Mouse (Mus musculus): ENCODE measurements around the gene Lamtor4. TPM values are rescaled to one million over a fixed set of nuclear protein-coding genes. Genes with fewer than 3 reads are reported as not detected.

The Lamtor4 gene
- polyA plus RNA-seq, 1 experiment from 2014 or later, result 47.8 TPM

DNA sequence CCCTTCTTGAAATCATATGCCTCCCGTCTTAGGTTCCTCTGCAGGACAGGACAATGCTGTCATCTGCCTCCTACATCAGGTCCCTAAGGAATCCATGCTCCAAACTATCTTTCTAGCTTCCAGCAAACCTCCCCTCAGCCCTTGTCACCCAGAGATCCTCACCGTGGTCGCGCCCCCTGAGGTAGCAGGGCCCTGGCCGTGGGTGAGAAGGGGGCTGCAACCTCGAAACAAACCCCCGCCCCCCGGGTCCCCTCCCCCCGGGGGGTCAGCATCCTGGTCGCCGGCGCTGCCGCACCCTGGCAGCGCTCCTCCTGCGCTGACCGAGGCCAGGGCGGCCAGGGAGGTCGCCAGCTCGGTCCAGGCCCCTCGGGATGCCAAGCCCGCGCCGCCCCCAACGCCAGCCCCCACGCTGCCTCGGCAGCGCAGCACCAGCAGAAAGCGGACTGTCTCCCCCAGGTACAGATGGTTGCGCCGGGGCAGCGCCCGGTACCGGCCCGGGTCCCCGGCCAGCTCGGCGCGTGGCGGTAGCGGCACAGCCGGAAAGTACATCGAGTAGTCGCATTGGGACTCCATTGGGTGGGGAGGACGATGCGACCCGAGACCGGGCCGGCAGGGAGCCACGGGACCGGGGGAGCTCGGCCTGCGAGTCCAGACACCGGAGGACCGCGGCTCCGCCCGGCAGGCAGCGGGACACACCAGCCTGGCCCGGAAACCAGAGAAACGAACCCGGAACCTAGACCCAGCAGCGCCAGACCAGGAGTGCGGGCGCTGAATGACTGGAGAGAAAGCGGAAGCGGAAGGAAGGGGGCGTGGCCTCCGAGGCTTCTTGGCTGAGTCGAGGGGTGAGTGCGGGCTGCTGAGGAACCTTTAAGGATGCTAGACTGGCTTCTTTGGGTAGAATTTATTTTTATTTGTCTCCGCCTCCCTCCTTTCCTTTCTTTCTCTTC, 8.3 kb downstream of the Lamtor4 start, which contains the start of gene BC037034:
TSS of gene BC037034 (minus strand) at position 774 of the 947 bp plus-strand sequence.
- H3K4me2 ChIP-seq, result peak within 1 kb of the TSS; percentile 93
- peaks cover 16% of the 10 kb centered on the region for H3K4me1 ChIP-seq (ENCODE audit: control insufficient read depth, insufficient read depth, low read length)
- peak within 1 kb of the TSS; percentile 81 for H3K9ac ChIP-seq (ENCODE audit: low read length)
- H3K27ac ChIP-seq (ENCODE audit: low read depth, low read length), result no peak within 1 kb of the TSS
- peak; percentile 99 for DNase-seq (ENCODE audit: low spot score, missing footprints)
- WGBS, result 1% methylated on average over 64 of the region's 71 CpGs
- no peaks in the 10 kb centered on the region for H3K27me3 ChIP-seq (ENCODE audit: control insufficient read depth, insufficient read depth, low read length)
- peaks cover 28% of the 10 kb centered on the region for H3K36me3 ChIP-seq (ENCODE audit: control insufficient read depth, insufficient read depth, low read length)
- no peaks in the 10 kb centered on the region for H3K9me3 ChIP-seq (ENCODE audit: control insufficient read depth, low read length)
- H3K4me3 ChIP-seq (ENCODE audit: low read depth, low read length), result peak within 1 kb of the TSS; percentile 66
- ATAC-seq (ENCODE audit: low FRiP score), result peak; percentile 91

DNA sequence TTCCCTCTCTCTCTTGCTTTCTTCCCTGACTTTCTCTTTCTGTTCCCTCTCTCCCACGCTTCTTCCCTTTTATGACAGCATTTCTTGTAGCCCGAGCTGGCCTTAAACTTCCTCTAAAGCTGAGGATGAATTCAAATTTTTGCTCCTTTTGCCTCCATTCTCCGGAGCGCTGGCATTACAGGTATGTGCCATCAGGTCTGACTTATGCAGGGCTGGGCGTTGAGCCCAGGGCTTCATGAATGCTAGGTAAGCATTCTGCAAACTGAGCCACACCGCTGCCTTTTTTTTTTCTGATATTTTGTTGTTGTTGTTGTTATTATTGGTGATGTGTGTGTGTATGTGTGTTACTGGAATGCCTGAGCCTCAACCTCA, 8.9 kb downstream of the Lamtor4 start:
- Histone ChIP-seq H3K27me3 (ENCODE audit: control insufficient read depth, insufficient read depth, low read length) (no peaks in the 10 kb centered on the region), H3K4me1 (ENCODE audit: control insufficient read depth, insufficient read depth, low read length) (peaks cover 16% of the 10 kb centered on the region), H3K27ac (ENCODE audit: low read depth, low read length) (no peak overlapping the region), H3K9me3 (ENCODE audit: control insufficient read depth, low read length) (no peaks in the 10 kb centered on the region), H3K4me3 (ENCODE audit: low read depth, low read length) (peak overlapping the region; percentile 66), H3K4me2 (peak overlapping the region; percentile 93), H3K9ac (ENCODE audit: low read length) (peak overlapping the region; percentile 81), H3K36me3 (ENCODE audit: control insufficient read depth, insufficient read depth, low read length) (peaks cover 28% of the 10 kb centered on the region)
- 18% methylated on average over 6 of the region's 6 CpGs for WGBS
- no peak for DNase-seq (ENCODE audit: low spot score, missing footprints)
- ATAC-seq (ENCODE audit: low FRiP score), result no peak

DNA sequence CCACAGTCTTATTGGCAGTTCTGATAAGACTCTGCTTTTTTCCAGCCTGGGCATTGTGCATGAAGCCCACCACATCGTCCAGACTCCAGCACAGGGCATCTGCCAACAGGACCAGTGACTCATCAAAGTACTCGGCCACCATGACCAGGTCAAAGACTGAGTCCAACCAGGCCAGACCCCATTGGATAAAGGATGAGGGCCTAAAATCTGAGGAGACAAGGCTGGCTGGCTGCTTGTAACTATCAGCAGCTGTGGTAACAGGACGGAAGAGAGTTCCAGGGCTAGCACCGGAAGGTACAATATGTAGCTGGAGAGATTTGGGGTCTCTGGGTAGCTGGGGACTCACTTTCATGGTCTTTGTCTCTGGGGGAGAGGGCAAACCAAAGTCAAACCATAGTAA, 10.4 kb downstream of the Lamtor4 start:
- no peaks in the 10 kb centered on the region for H3K9me3 ChIP-seq (ENCODE audit: control insufficient read depth, low read length)
- no peak overlapping the region for H3K27ac ChIP-seq (ENCODE audit: low read depth, low read length)
- H3K27me3 ChIP-seq (ENCODE audit: control insufficient read depth, insufficient read depth, low read length), result no peaks in the 10 kb centered on the region
- H3K9ac ChIP-seq (ENCODE audit: low read length), result no peak overlapping the region
- no peak overlapping the region for H3K4me2 ChIP-seq
- WGBS, result 91% methylated on average over 4 of the region's 4 CpGs
- no peak overlapping the region for H3K4me3 ChIP-seq (ENCODE audit: low read depth, low read length)
- DNase-seq (ENCODE audit: low spot score, missing footprints) (no peak), ATAC-seq (ENCODE audit: low FRiP score) (no peak)
- H3K36me3 ChIP-seq (ENCODE audit: control insufficient read depth, insufficient read depth, low read length), result peaks cover 13% of the 10 kb centered on the region; the same call in 1 of the 2 replicates
- peaks cover 16% of the 10 kb centered on the region for H3K4me1 ChIP-seq (ENCODE audit: control insufficient read depth, insufficient read depth, low read length)

DNA sequence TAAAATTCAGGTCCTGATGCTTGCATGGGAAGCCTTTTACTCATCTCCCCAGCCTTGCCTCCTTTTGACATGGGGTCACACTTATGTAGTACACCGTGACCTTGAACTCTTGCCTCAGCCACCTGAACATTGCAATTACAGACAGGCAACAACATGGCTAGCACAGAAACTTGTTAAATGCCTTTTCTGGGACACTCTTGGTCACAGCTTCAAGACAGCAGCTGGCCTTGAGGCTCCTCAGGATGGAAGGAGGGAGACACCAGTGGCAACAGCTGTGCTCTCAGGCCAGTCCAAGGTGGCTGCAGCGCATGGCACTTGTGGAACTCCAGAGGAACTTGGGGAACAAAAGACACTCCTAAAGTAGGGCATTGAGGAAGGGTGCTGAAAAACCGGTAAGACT, 11.8 kb downstream of the Lamtor4 start:
- DNase-seq (ENCODE audit: low spot score, missing footprints) (no peak), ATAC-seq (ENCODE audit: low FRiP score) (no peak)
- no peaks in the 10 kb centered on the region; the same call in 1 of the 2 replicates for H3K27me3 ChIP-seq (ENCODE audit: control insufficient read depth, insufficient read depth, low read length)
- H3K36me3 ChIP-seq (ENCODE audit: control insufficient read depth, insufficient read depth, low read length), result peaks cover 3% of the 10 kb centered on the region; the same call in 1 of the 2 replicates
- peaks cover 21% of the 10 kb centered on the region for H3K4me1 ChIP-seq (ENCODE audit: control insufficient read depth, insufficient read depth, low read length)
- H3K4me2 ChIP-seq, result no peak overlapping the region
- no peak overlapping the region for H3K4me3 ChIP-seq (ENCODE audit: low read depth, low read length)
- H3K9me3 ChIP-seq (ENCODE audit: control insufficient read depth, low read length), result no peaks in the 10 kb centered on the region
- 89% methylated on average over 3 of the region's 3 CpGs for WGBS
- H3K27ac ChIP-seq (ENCODE audit: low read depth, low read length), result no peak overlapping the region
- H3K9ac ChIP-seq (ENCODE audit: low read length), result no peak overlapping the region

DNA sequence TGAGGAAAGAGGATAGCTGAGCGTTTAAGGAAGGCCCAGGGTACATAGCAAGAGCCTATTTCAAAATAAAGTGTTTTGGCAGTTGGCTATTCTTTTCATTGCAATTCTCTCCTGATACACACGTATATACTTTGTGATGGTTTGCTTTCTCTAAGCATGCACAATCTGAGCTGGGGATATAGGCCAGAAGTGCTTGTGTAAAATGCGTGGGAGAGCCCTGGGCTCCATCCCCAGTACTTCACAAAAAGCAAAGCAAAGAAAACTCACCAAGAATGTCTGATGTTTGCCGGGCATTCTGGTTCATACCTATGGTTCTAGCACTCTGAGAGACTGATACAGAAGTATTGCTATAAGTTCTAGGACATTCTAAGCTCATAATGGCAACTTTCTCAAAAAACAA, 13.7 kb downstream of the Lamtor4 start:
- peaks cover 3% of the 10 kb centered on the region; the same call in 1 of the 2 replicates for H3K36me3 ChIP-seq (ENCODE audit: control insufficient read depth, insufficient read depth, low read length)
- H3K9ac ChIP-seq (ENCODE audit: low read length), result no peak overlapping the region
- ATAC-seq (ENCODE audit: low FRiP score) (no peak), DNase-seq (ENCODE audit: low spot score, missing footprints) (no peak)
- no peak overlapping the region for H3K27ac ChIP-seq (ENCODE audit: low read depth, low read length)
- H3K9me3 ChIP-seq (ENCODE audit: control insufficient read depth, low read length), result no peaks in the 10 kb centered on the region
- 84% methylated on average over 4 of the region's 4 CpGs for WGBS
- no peaks in the 10 kb centered on the region; the same call in 1 of the 2 replicates for H3K27me3 ChIP-seq (ENCODE audit: control insufficient read depth, insufficient read depth, low read length)
- H3K4me2 ChIP-seq, result no peak overlapping the region
- H3K4me3 ChIP-seq (ENCODE audit: low read depth, low read length), result no peak overlapping the region
- peaks cover 14% of the 10 kb centered on the region for H3K4me1 ChIP-seq (ENCODE audit: control insufficient read depth, insufficient read depth, low read length)

DNA sequence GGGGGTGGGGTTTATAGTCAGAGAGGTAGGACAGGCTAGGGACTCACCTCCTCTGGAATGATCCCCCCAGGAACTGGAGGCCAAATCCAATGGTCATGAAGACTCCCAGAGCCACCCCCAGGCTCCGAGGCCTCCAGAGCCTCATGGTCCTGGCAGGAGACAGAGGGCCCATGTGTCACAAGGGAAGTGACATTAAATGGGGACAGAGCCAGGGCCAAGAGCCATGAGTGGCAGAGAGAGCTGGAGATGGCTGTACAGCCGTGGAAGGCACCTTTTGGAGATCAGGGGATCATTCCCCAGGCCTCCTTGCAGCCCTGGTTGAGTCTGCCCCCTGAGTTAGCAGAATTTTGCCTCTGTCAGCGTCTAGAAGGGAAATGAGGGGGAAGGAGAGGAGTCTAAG, 15.9 kb downstream of the Lamtor4 start:
- peaks cover 24% of the 10 kb centered on the region for H3K4me1 ChIP-seq (ENCODE audit: control insufficient read depth, insufficient read depth, low read length)
- 39% methylated on average over 3 of the region's 3 CpGs for WGBS
- ATAC-seq (ENCODE audit: low FRiP score), result no peak
- no peak for DNase-seq (ENCODE audit: low spot score, missing footprints)
- H3K9me3 ChIP-seq (ENCODE audit: control insufficient read depth, low read length), result no peaks in the 10 kb centered on the region
- no peak overlapping the region for H3K4me2 ChIP-seq
- H3K9ac ChIP-seq (ENCODE audit: low read length), result no peak overlapping the region
- H3K27ac ChIP-seq (ENCODE audit: low read depth, low read length), result no peak overlapping the region
- peaks cover 2% of the 10 kb centered on the region; the same call in 1 of the 2 replicates for H3K36me3 ChIP-seq (ENCODE audit: control insufficient read depth, insufficient read depth, low read length)
- H3K27me3 ChIP-seq (ENCODE audit: control insufficient read depth, insufficient read depth, low read length), result no peaks in the 10 kb centered on the region; the same call in 1 of the 2 replicates
- H3K4me3 ChIP-seq (ENCODE audit: low read depth, low read length), result no peak overlapping the region

DNA sequence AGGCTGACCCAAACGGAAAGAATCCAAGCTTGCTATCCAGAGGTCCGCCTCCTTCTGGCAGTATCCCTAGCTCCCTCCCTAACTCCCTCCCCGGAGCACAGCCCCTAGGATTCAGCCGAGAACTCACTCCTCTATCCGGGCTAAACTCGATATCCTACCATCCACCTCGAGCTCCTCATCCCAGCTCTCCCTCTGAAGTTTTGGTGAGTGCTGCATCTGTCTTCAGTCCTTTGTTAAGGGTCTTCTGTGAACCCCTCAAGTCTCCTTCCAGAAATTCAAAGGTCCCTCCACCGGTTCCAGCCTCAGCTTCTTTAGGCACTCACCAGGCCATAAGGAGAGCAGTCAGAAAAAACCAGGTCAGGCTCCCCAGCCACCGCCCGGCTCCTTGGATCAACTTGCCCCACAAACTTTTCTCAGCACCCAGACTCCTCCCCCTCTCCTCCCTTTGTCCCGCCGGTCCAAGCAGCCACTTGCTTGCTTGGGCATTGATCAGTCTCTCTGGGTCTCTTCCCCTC, 17.2 kb downstream of the Lamtor4 start, which contains the start of gene Gal3st4:
TSS of gene Gal3st4 (minus strand) at position 432 of the 515 bp plus-strand sequence.
- no peaks in the 10 kb centered on the region; the same call in 1 of the 2 replicates for H3K27me3 ChIP-seq (ENCODE audit: control insufficient read depth, insufficient read depth, low read length)
- H3K4me2 ChIP-seq, result peak within 1 kb of the TSS; percentile 39
- peak within 1 kb of the TSS; percentile 18 for H3K4me3 ChIP-seq (ENCODE audit: low read depth, low read length)
- DNase-seq (ENCODE audit: low spot score, missing footprints) (peak; percentile 97), ATAC-seq (ENCODE audit: low FRiP score) (peak; percentile 68)
- no peak within 1 kb of the TSS for H3K27ac ChIP-seq (ENCODE audit: low read depth, low read length)
- H3K4me1 ChIP-seq (ENCODE audit: control insufficient read depth, insufficient read depth, low read length), result peaks cover 34% of the 10 kb centered on the region
- 2% methylated on average over 12 of the region's 12 CpGs for WGBS
- H3K36me3 ChIP-seq (ENCODE audit: control insufficient read depth, insufficient read depth, low read length), result no peaks in the 10 kb centered on the region
- H3K9me3 ChIP-seq (ENCODE audit: control insufficient read depth, low read length), result no peaks in the 10 kb centered on the region
- H3K9ac ChIP-seq (ENCODE audit: low read length), result peak within 1 kb of the TSS; percentile 54

DNA sequence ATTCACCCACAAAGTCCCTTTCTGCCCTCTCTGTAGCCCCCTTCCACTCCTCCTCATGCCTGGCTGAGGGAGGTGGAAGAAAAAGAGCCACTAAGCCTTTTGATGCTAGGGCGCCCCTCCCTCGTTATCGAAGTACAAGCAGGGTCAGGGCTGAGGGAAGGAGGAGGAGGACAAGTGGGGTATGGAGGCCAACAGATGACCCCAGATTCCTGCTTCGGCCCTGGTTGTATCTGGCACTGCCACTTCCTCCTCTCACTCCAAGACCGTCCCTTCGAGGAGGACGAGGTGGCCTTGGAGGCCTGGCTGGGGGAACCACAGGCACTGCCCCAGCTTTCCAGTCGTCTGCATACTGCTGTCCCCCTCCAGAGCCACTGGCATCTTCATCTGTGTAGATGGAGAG, 18.9 kb downstream of the Lamtor4 start:
- DNase-seq (ENCODE audit: low spot score, missing footprints) (no peak), ATAC-seq (ENCODE audit: low FRiP score) (no peak)
- Histone ChIP-seq H3K36me3 (ENCODE audit: control insufficient read depth, insufficient read depth, low read length) (no peaks in the 10 kb centered on the region), H3K9ac (ENCODE audit: low read length) (no peak overlapping the region), H3K27me3 (ENCODE audit: control insufficient read depth, insufficient read depth, low read length) (no peaks in the 10 kb centered on the region; the same call in 1 of the 2 replicates), H3K4me3 (ENCODE audit: low read depth, low read length) (no peak overlapping the region), H3K4me2 (no peak overlapping the region), H3K4me1 (ENCODE audit: control insufficient read depth, insufficient read depth, low read length) (peaks cover 46% of the 10 kb centered on the region), H3K27ac (ENCODE audit: low read depth, low read length) (no peak overlapping the region), H3K9me3 (ENCODE audit: control insufficient read depth, low read length) (no peaks in the 10 kb centered on the region)
- 58% methylated on average over 8 of the region's 8 CpGs for WGBS

All from midbrain, embryonic 11.5 days (tissue).